Mouse (Mus musculus): Measurements from ENCODE around the gene Flrt1. TPM values are rescaled to one million over a fixed set of nuclear protein-coding genes. Genes with fewer than 3 reads are reported as not detected.

The Flrt1 gene
- polyA plus RNA-seq, 1 experiment from 2014 or later = 5.4 TPM

GRCm38 (mm10) chr19:7144458-7144857 lies 38.9 kb upstream of the Flrt1 start:
- H3K4me1 ChIP-seq (ENCODE audit: insufficient read depth, low read length) = peaks cover 54% of the 10 kb centered on the region
- WGBS = 64% methylated on average over 3 of the region's 3 CpGs
- H3K9ac ChIP-seq (replicated peaks; ENCODE audit: low read length) = 0 out of 2 replicates have a peak overlapping the region, but pooled peaks have one; percentile 59

GRCm38 (mm10) chr19:7143854-7144253 lies 38.3 kb upstream of the Flrt1 start:
- Histone ChIP-seq H3K4me2 (replicated peaks; ENCODE audit: low read depth, low read length) (peak overlapping the region; percentile 62), H3K9me3 (ENCODE audit: low read length) (no peaks in the 10 kb centered on the region), H3K9ac (replicated peaks; ENCODE audit: low read length) (peak overlapping the region; percentile 59), H3K36me3 (ENCODE audit: insufficient read depth, low read length) (no peaks in the 10 kb centered on the region), H3K27me3 (ENCODE audit: insufficient read depth, low read length) (peaks cover 24% of the 10 kb centered on the region), H3K27ac (ENCODE audit: low read length) (no peak overlapping the region), H3K4me3 (ENCODE audit: low read length) (peak overlapping the region; percentile 40), H3K4me1 (ENCODE audit: insufficient read depth, low read length) (peaks cover 54% of the 10 kb centered on the region)
- WGBS = under 1% methylated on average over 20 of the region's 20 CpGs
- ATAC-seq (ENCODE audit: low FRiP score, low TSS enrichment) = peak; percentile 55

More at GRCm38 (mm10) chr19:7144458-7144857, 38.9 kb upstream of the Flrt1 start:
- Histone ChIP-seq H3K9me3 (ENCODE audit: low read length) (no peaks in the 10 kb centered on the region), H3K27ac (ENCODE audit: low read length) (no peak overlapping the region), H3K27me3 (ENCODE audit: insufficient read depth, low read length) (peaks cover 24% of the 10 kb centered on the region), H3K4me2 (replicated peaks; ENCODE audit: low read depth, low read length) (peak overlapping the region; percentile 62), H3K36me3 (ENCODE audit: insufficient read depth, low read length) (no peaks in the 10 kb centered on the region), H3K4me3 (ENCODE audit: low read length) (peak overlapping the region; percentile 40; the same call in 1 of the 2 replicates)
- no peak for ATAC-seq (ENCODE audit: low FRiP score, low TSS enrichment)

GRCm38 (mm10) chr19:7142207-7142915 lies 36.8 kb upstream of the Flrt1 start:
- Histone ChIP-seq H3K27me3 (ENCODE audit: insufficient read depth, low read length) (peaks cover 29% of the 10 kb centered on the region), H3K9me3 (ENCODE audit: low read length) (no peaks in the 10 kb centered on the region), H3K4me2 (replicated peaks; ENCODE audit: low read depth, low read length) (no peak overlapping the region; the same call in 1 of the 2 replicates), H3K4me3 (ENCODE audit: low read length) (no peak overlapping the region), H3K36me3 (ENCODE audit: insufficient read depth, low read length) (no peaks in the 10 kb centered on the region), H3K27ac (ENCODE audit: low read length) (no peak overlapping the region), H3K9ac (replicated peaks; ENCODE audit: low read length) (no peak overlapping the region), H3K4me1 (ENCODE audit: insufficient read depth, low read length) (peaks cover 57% of the 10 kb centered on the region)
- WGBS = 46% methylated on average over 5 of the region's 5 CpGs
- ATAC-seq (ENCODE audit: low FRiP score, low TSS enrichment) = 0 out of 2 replicates have a peak, but pooled peaks have one; percentile 2

- Histone ChIP-seq H3K4me2 (replicated peaks; ENCODE audit: low read depth, low read length) (no peak overlapping the region), H3K36me3 (ENCODE audit: insufficient read depth, low read length) (no peaks in the 10 kb centered on the region), H3K4me3 (ENCODE audit: low read length) (no peak overlapping the region), H3K9ac (replicated peaks; ENCODE audit: low read length) (no peak overlapping the region), H3K4me1 (ENCODE audit: insufficient read depth, low read length) (peaks cover 71% of the 10 kb centered on the region), H3K27me3 (ENCODE audit: insufficient read depth, low read length) (peaks cover 31% of the 10 kb centered on the region), H3K27ac (ENCODE audit: low read length) (no peak overlapping the region), H3K9me3 (ENCODE audit: low read length) (no peaks in the 10 kb centered on the region)
- 68% methylated on average over 12 of the region's 12 CpGs for WGBS
- no peak for ATAC-seq (ENCODE audit: low FRiP score, low TSS enrichment)
These were observed 35.4 kb upstream of the Flrt1 start for GRCm38 (mm10) chr19:7140856-7141421.

- Histone ChIP-seq H3K36me3 (ENCODE audit: insufficient read depth, low read length) (no peaks in the 10 kb centered on the region), H3K4me3 (ENCODE audit: low read length) (no peak overlapping the region), H3K9ac (replicated peaks; ENCODE audit: low read length) (peak overlapping the region; percentile 18; the same call in 1 of the 2 replicates), H3K9me3 (ENCODE audit: low read length) (no peaks in the 10 kb centered on the region), H3K4me1 (ENCODE audit: insufficient read depth, low read length) (peaks cover 77% of the 10 kb centered on the region), H3K27me3 (ENCODE audit: insufficient read depth, low read length) (peaks cover 26% of the 10 kb centered on the region), H3K4me2 (replicated peaks; ENCODE audit: low read depth, low read length) (no peak overlapping the region), H3K27ac (ENCODE audit: low read length) (no peak overlapping the region)
- WGBS = 78% methylated on average over 6 of the region's 6 CpGs
- ATAC-seq (ENCODE audit: low FRiP score, low TSS enrichment) = no peak
These were observed 34.8 kb upstream of the Flrt1 start for GRCm38 (mm10) chr19:7140373-7140772.

GRCm38 (mm10) chr19:7139321-7139720 lies 33.8 kb upstream of the Flrt1 start:
- H3K4me3 ChIP-seq (ENCODE audit: low read length) = no peak overlapping the region
- H3K27me3 ChIP-seq (ENCODE audit: insufficient read depth, low read length) = peaks cover 22% of the 10 kb centered on the region
- H3K36me3 ChIP-seq (ENCODE audit: insufficient read depth, low read length) = no peaks in the 10 kb centered on the region
- H3K4me1 ChIP-seq (ENCODE audit: insufficient read depth, low read length) = peaks cover 87% of the 10 kb centered on the region
- H3K9ac ChIP-seq (replicated peaks; ENCODE audit: low read length) = no peak overlapping the region
- no peaks in the 10 kb centered on the region for H3K9me3 ChIP-seq (ENCODE audit: low read length)
- WGBS = 47% methylated on average over 4 of the region's 4 CpGs
- no peak for ATAC-seq (ENCODE audit: low FRiP score, low TSS enrichment)
- H3K4me2 ChIP-seq (replicated peaks; ENCODE audit: low read depth, low read length) = no peak overlapping the region
- H3K27ac ChIP-seq (ENCODE audit: low read length) = no peak overlapping the region

GRCm38 (mm10) chr19:7138327-7138726 lies 32.8 kb upstream of the Flrt1 start:
- 0 out of 2 replicates have a peak overlapping the region, but pooled peaks have one; percentile 11 for H3K9ac ChIP-seq (replicated peaks; ENCODE audit: low read length)
- no peaks in the 10 kb centered on the region for H3K9me3 ChIP-seq (ENCODE audit: low read length)
- no peak for ATAC-seq (ENCODE audit: low FRiP score, low TSS enrichment)
- peaks cover 87% of the 10 kb centered on the region for H3K4me1 ChIP-seq (ENCODE audit: insufficient read depth, low read length)
- 24% methylated on average over 14 of the region's 14 CpGs for WGBS
- H3K27me3 ChIP-seq (ENCODE audit: insufficient read depth, low read length) = peaks cover 20% of the 10 kb centered on the region
- no peak overlapping the region for H3K4me3 ChIP-seq (ENCODE audit: low read length)
- no peak overlapping the region for H3K4me2 ChIP-seq (replicated peaks; ENCODE audit: low read depth, low read length)
- no peak overlapping the region for H3K27ac ChIP-seq (ENCODE audit: low read length)
- H3K36me3 ChIP-seq (ENCODE audit: insufficient read depth, low read length) = no peaks in the 10 kb centered on the region

GRCm38 (mm10) chr19:7136714-7137498 lies 31.4 kb upstream of the Flrt1 start:
- peak overlapping the region; percentile 50 for H3K9ac ChIP-seq (replicated peaks; ENCODE audit: low read length)
- peak overlapping the region; percentile 94 for H3K27ac ChIP-seq (ENCODE audit: low read length)
- H3K9me3 ChIP-seq (ENCODE audit: low read length) = no peaks in the 10 kb centered on the region
- ATAC-seq (ENCODE audit: low FRiP score, low TSS enrichment) = peak; percentile 43
- no peaks in the 10 kb centered on the region for H3K36me3 ChIP-seq (ENCODE audit: insufficient read depth, low read length)
- peak overlapping the region; percentile 32 for H3K4me2 ChIP-seq (replicated peaks; ENCODE audit: low read depth, low read length)
- WGBS = 23% methylated on average over 14 of the region's 14 CpGs
- peaks cover 80% of the 10 kb centered on the region for H3K4me1 ChIP-seq (ENCODE audit: insufficient read depth, low read length)
- no peak overlapping the region; the same call in 1 of the 2 replicates for H3K4me3 ChIP-seq (ENCODE audit: low read length)
- H3K27me3 ChIP-seq (ENCODE audit: insufficient read depth, low read length) = peaks cover 25% of the 10 kb centered on the region

- peak; percentile 72 for ATAC-seq (ENCODE audit: low FRiP score, low TSS enrichment)
- Histone ChIP-seq H3K9me3 (ENCODE audit: low read length) (no peaks in the 10 kb centered on the region), H3K4me3 (ENCODE audit: low read length) (peak overlapping the region; percentile 7; the same call in 1 of the 2 replicates), H3K4me1 (ENCODE audit: insufficient read depth, low read length) (peaks cover 77% of the 10 kb centered on the region), H3K36me3 (ENCODE audit: insufficient read depth, low read length) (no peaks in the 10 kb centered on the region), H3K27ac (ENCODE audit: low read length) (peak overlapping the region; percentile 94), H3K9ac (replicated peaks; ENCODE audit: low read length) (peak overlapping the region; percentile 50), H3K27me3 (ENCODE audit: insufficient read depth, low read length) (peaks cover 21% of the 10 kb centered on the region), H3K4me2 (replicated peaks; ENCODE audit: low read depth, low read length) (peak overlapping the region; percentile 32; the same call in 1 of the 2 replicates)
- 3% methylated on average over 9 of the region's 9 CpGs for WGBS
These were observed 30.5 kb upstream of the Flrt1 start for GRCm38 (mm10) chr19:7136016-7136415.
